In the genomic region with DNA sequence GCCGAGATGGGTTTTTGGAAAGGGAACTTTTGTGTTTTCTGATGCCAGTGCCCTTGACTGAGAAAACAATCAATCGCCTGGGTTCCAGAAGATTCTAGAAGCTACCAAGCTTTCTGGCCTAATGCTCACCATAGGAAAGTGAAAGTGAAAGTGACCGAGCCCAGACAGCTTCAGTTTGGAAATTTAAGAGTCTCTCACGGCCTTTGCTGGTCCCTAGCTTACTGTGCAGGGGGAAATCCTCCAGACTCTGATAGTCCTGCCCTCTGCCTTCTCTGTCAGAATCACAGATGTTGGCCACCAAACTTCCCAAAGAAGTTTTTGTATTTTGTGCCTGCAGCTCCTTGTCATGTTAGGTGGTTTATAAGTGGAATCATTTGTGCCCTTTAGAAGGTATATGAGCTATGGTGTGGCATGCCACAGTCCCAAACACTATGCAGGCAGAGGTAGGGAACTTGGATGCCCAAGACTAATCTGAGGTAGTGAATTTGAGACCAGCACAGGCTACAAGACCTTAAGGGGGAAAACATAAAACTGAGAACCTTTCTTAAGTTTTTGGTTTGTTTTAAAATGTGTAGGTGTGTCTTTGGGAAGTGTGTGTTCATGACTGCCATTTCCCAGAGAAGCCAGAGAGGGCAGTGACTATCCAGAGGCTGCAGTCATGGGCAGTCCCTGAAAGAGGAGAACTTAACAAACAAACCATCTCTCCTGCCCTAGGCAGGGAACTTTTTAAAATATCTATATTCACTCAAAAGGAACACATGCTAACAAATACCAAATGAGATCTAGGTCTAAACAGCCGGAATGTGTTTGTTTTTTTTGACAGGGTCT, we compare ENCODE assay signal across 16 mouse cellular contexts. TPM values are rescaled to one million over a fixed set of nuclear protein-coding genes. Genes with fewer than 3 reads are reported as not detected.
A peak's percentile ranks its signal among the peaks of the same experiment; 100 is the strongest.
DNase-seq lines count a peak whose midpoint lies in the region; ATAC-seq and TF ChIP-seq lines count a peak whose summit lies in the region.
"Had no signal": no experiment of that assay in that cellular context is flagged by ENCODE, and none has a peak within 500 bp of the region (broad histone marks: within the 10 kb centered on the region; RNA-seq: fewer than 3 reads in every experiment).

No protein-coding gene starts in this region.

- H3K79me2 ChIP-seq in myocyte (ENCODE audit: control insufficient read depth, insufficient read depth) = no peaks in the 10 kb centered on the region

- ATAC-seq in liver, embryonic 12.5 days = no peak
- ATAC-seq in CD4-positive, CD25-positive, alpha-beta regulatory T cell, adult 4 months = peak; percentile 72
- no peak for ATAC-seq in kidney, embryonic 14.5 days (ENCODE audit: low FRiP score, low TSS enrichment)
- ATAC-seq: Patski had no signal

- no peaks in the 10 kb centered on the region for H3K27me3 ChIP-seq in liver, embryonic 12.5 days (replicated peaks)
- H3K27me3 ChIP-seq in myocyte (ENCODE audit: control insufficient read depth, insufficient read depth, insufficient read length) = no peaks in the 10 kb centered on the region
- H3K27me3 ChIP-seq in kidney, embryonic 14.5 days (ENCODE audit: control insufficient read depth, insufficient read depth, low read length) = no peaks in the 10 kb centered on the region
- H3K27me3 ChIP-seq: limb, embryonic 15.5 days; Patski had no signal

- no peak for TF ChIP-seq POLR2A in myocyte (IDR thresholded peaks at IDR 0.05; ENCODE audit: insufficient read length, low read depth)

- no peaks in the 10 kb centered on the region for H3K36me3 ChIP-seq in liver, embryonic 12.5 days
- no peaks in the 10 kb centered on the region for H3K36me3 ChIP-seq in myocyte (ENCODE audit: control insufficient read depth, insufficient read depth)
- H3K36me3 ChIP-seq in kidney, embryonic 14.5 days (ENCODE audit: control insufficient read depth, insufficient read depth, low read length) = no peaks in the 10 kb centered on the region
- H3K36me3 ChIP-seq: limb, embryonic 15.5 days had no signal

- H3K4me1 ChIP-seq in liver, embryonic 12.5 days = no peaks in the 10 kb centered on the region
- no peaks in the 10 kb centered on the region for H3K4me1 ChIP-seq in kidney, embryonic 14.5 days (ENCODE audit: control insufficient read depth, insufficient read depth, low read length)
- H3K4me1 ChIP-seq: limb, embryonic 15.5 days had no signal

- DNase-seq in liver = no peak
- DNase-seq in c-Kit-positive CD71-negative TER-119-negative erythroid progenitor cells, embryonic 14.5 days (ENCODE audit: low read depth) = peak; percentile 13
- no peak for DNase-seq in spleen, postnatal 36 days (ENCODE audit: low spot score in 2 of 2)
- no peak for DNase-seq in layer of hippocampus, postnatal 10 days (ENCODE audit: low spot score in 2 of 2)
- DNase-seq: cerebellum, postnatal 25 days; heart, postnatal 36 days; kidney, adult 11 months; layer of hippocampus, postnatal 36 days had no signal

- H3K27ac ChIP-seq in liver, embryonic 12.5 days = no peak overlapping the region
- H3K27ac ChIP-seq in kidney, embryonic 14.5 days (ENCODE audit: low read depth, low read length) = no peak overlapping the region
- H3K27ac ChIP-seq: limb, embryonic 15.5 days had no signal

- H3K9ac ChIP-seq in liver, embryonic 12.5 days = no peak overlapping the region
- H3K9ac ChIP-seq in kidney, embryonic 14.5 days (ENCODE audit: low read depth, low read length) = no peak overlapping the region
- H3K9ac ChIP-seq: limb, embryonic 15.5 days had no signal

- H3K4me2 ChIP-seq in liver, embryonic 12.5 days = peak overlapping the region; percentile 17; the same call in 1 of the 2 replicates
- H3K4me2 ChIP-seq in myocyte (ENCODE audit: low read depth) = peak overlapping the region; percentile 59
- no peak overlapping the region for H3K4me2 ChIP-seq in kidney, embryonic 14.5 days (replicated peaks; ENCODE audit: low read depth, low read length)
- H3K4me2 ChIP-seq: limb, embryonic 15.5 days had no signal

- WGBS in liver, embryonic 12.5 days (ENCODE audit: insufficient replicate concordance) = 59% methylated on average over 5 of the region's 5 CpGs
- 72% methylated on average over 5 of the region's 5 CpGs for WGBS in kidney, embryonic 14.5 days

- no peak overlapping the region for H3K4me3 ChIP-seq in liver, embryonic 12.5 days
- H3K4me3 ChIP-seq in myocyte = no peak overlapping the region
- no peak overlapping the region for H3K4me3 ChIP-seq in kidney, embryonic 14.5 days (ENCODE audit: low read length)
- H3K4me3 ChIP-seq: limb, embryonic 15.5 days had no signal

- H3K9me3 ChIP-seq in liver, embryonic 12.5 days (replicated peaks) = no peaks in the 10 kb centered on the region
- 0 out of 2 replicates have a peak, but pooled peaks cover 5% of the 10 kb centered on the region for H3K9me3 ChIP-seq in kidney, embryonic 14.5 days (ENCODE audit: control insufficient read depth, low read length)
- H3K9me3 ChIP-seq: limb, embryonic 15.5 days had no signal

- no peak overlapping the region for H3ac ChIP-seq in myocyte (ENCODE audit: control insufficient read depth, insufficient read length)

TF ChIP-seq in myocyte, 11 proteins besides CTCF, POLR2A, EP300 and RAD21:
- TF ChIP-seq TCF3 (IDR thresholded peaks at IDR 0.05; ENCODE audit: insufficient read length, low read depth) (no peak), SRF (IDR thresholded peaks at IDR 0.05; ENCODE audit: control insufficient read depth, insufficient read length, low read depth) (no peak), E2F4 (IDR thresholded peaks at IDR 0.05; ENCODE audit: insufficient read depth) (no peak), TCF12 (IDR thresholded peaks at IDR 0.05; ENCODE audit: insufficient read depth, poor library complexity, severe bottlenecking) (no peak), MYOD1 (IDR thresholded peaks at IDR 0.05; ENCODE audit: control insufficient read depth in 1 of 3, insufficient read length in 2 of 3, low read depth in 2 of 3) (no peak), USF1 (IDR thresholded peaks at IDR 0.05; ENCODE audit: low read depth) (no peak), MYOG (IDR thresholded peaks at IDR 0.05; ENCODE audit: control insufficient read depth in 1 of 3, insufficient read depth in 1 of 3, insufficient read length in 2 of 3, low read depth in 2 of 3) (no peak), CEBPB (IDR thresholded peaks at IDR 0.05; ENCODE audit: insufficient read depth, poor library complexity, severe bottlenecking) (no peak), POLR2AphosphoS2 (IDR thresholded peaks at IDR 0.05; ENCODE audit: insufficient read length, low read depth) (no peak), REST (IDR thresholded peaks at IDR 0.05; ENCODE audit: insufficient read depth, insufficient read length) (no peak)

RNA-seq across cellular contexts. Expression of gene Tuba3b, which starts 1.1 kb away (rescaled TPM):
- polyA plus RNA-seq in liver, embryonic 12.5 days (2016; fragmentation: Nextera tagmentation; extraction: Ambion mirVana) = not detected in 2 replicates
- not detected for polyA plus RNA-seq in CD4-positive, CD25-positive, alpha-beta regulatory T cell, adult 4 months (2017; shearing (Covaris generic))
- not detected for polyA plus RNA-seq in myocyte (2012; fragmentation: generic; extraction: Trizol)
- polyA plus RNA-seq in kidney, embryonic 14.5 days (2014; fragmentation: Nextera tagmentation; extraction: Ambion mirVana) = not detected in 2 replicates
- total RNA-seq in layer of hippocampus, postnatal 10 days (2021) = not detected
- total RNA-seq: gastrocnemius, adult 8-10 months; layer of hippocampus, postnatal 36 days had no signal
- polyA plus RNA-seq: limb, embryonic 15.5 days; Patski; stomach, embryonic 14.5 days had no signal

RNA-seq across cellular contexts. Expression of gene Lmntd1, which starts 2.5 kb away (rescaled TPM):
- not detected in 2 replicates for polyA plus RNA-seq in liver, embryonic 12.5 days (2016; fragmentation: Nextera tagmentation; extraction: Ambion mirVana)
- not detected for polyA plus RNA-seq in CD4-positive, CD25-positive, alpha-beta regulatory T cell, adult 4 months (2017; shearing (Covaris generic))
- not detected for polyA plus RNA-seq in myocyte (2012; fragmentation: generic; extraction: Trizol)
- 1.5 and 2.0 TPM in 2 replicates for polyA plus RNA-seq in kidney, embryonic 14.5 days (2014; fragmentation: Nextera tagmentation; extraction: Ambion mirVana)
- total RNA-seq in layer of hippocampus, postnatal 10 days (2021) = 1 to 10 TPM; 2.1 to 2.8 TPM
- polyA plus RNA-seq: Patski had no signal
